Mouse (Mus musculus) stomach, embryonic 14.5 days (tissue): ENCODE measurements around the gene Epop. TPM values are rescaled to one million over a fixed set of nuclear protein-coding genes. Genes with fewer than 3 reads are reported as not detected.
"Not testable (repeated sequence)": the region's sequence is repeated elsewhere in the genome, so short reads cannot be mapped to it uniquely, and the experiment has no call there.

ENCODE experiments used
- ATAC-seq: fragments of 200-750 bp; cut with Nextera tagmentation; 2 replicates; pipeline ENCODE4 v1.8.0; 2017; ENCODE audit warnings: low read depth, moderate TSS enrichment; ENCODE audit not compliant: insufficient number of reproducible peaks, insufficient read depth, low FRiP score
- H3K27ac ChIP-seq: fragments of 300-500 bp; sonication (generic); 2 replicates; pipeline ENCODE4 v1.5.1; 2014; ENCODE audit warnings: mild to moderate bottlenecking, low read length, moderate library complexity, mixed read lengths
- H3K27me3 ChIP-seq: fragments of 300-500 bp; sonication (generic); 2 replicates; pipeline ENCODE4 v1.6.1; 2014; ENCODE audit warnings: low read length, control low read depth, mixed read lengths; ENCODE audit not compliant: control insufficient read depth, insufficient read depth
- H3K36me3 ChIP-seq: fragments of 300-500 bp; sonication (generic); 2 replicates; pipeline ENCODE4 v1.6.1; 2014; ENCODE audit warnings: mild to moderate bottlenecking, control low read depth, low read length, moderate library complexity, mixed read lengths; ENCODE audit not compliant: control insufficient read depth, insufficient read depth
- H3K4me1 ChIP-seq: fragments of 300-500 bp; sonication (generic); 2 replicates; pipeline ENCODE4 v1.6.1; 2014; ENCODE audit warnings: low read length, control low read depth, mixed read lengths; ENCODE audit not compliant: control insufficient read depth, insufficient read depth
- H3K4me2 ChIP-seq: fragments of 300-500 bp; sonication (generic); replicated peaks from 2 replicates; pipeline ENCODE4 v1.6.1; 2014; ENCODE audit warnings: low read depth, low read length, control low read depth
- H3K4me3 ChIP-seq: fragments of 300-500 bp; sonication (generic); 2 replicates; pipeline ENCODE4 v1.5.1; 2014; ENCODE audit warnings: low read depth, low read length, control low read depth
- H3K9ac ChIP-seq: fragments of 300-500 bp; sonication (generic); replicated peaks from 2 replicates; pipeline ENCODE4 v1.6.1; 2014; ENCODE audit warnings: low read depth, mild to moderate bottlenecking, control low read depth, low read length, moderate library complexity, mixed read lengths
- H3K9me3 ChIP-seq: fragments of 300-500 bp; sonication (generic); 2 replicates; pipeline ENCODE4 v1.6.1; 2016; ENCODE audit warnings: low read depth, low read length, control low read depth; ENCODE audit not compliant: control insufficient read depth
- WGBS: fragments of 180-500 bp; shearing (Covaris S2); extraction: QIAGEN DNeasy Blood & Tissue Kit; methylation state at CpG from one replicate; pipeline ENCODE4 v1.1.7; 2014; 5-methylcytosine and 5-hydroxymethylcytosine counted together
- polyA plus RNA-seq: library from polyadenylated mRNA; unstranded; fragments of >200 nt; fragmentation: Nextera tagmentation; extraction: Ambion mirVana; gene quantifications from 2 replicates; pipeline ENCODE4 v1.2.1, GENCODE M21; 2014

Epop gene
- polyA plus RNA-seq, 1 experiment from 2014 or later: 2.7 TPM

DNA sequence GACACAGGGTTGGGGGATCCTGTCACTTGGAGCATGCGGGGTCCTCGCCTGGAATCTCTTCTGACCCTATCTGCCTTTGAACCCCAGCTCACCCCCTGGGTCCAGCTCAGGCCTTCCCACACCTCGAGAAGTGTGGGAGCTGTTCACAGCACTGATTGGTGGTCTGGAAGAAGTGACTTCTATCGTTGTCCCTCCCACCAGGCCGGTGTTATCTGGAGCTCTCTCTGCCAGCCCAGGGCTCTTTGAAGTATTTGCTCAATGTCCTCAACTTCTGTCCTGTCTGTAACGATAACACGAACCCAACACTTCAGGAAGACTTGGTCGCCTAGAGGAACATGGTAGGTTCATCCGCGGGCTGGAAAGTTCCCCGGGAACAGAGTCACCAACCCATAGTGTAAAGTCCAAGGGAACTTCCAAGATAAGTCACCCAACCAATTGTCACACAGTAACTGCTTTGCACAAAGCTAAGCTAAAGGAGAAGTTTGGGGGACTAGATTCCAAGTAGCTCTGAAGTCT lies 29.3 kb upstream of the Epop start:
- H3K9me3 ChIP-seq: no peaks in the 10 kb centered on the region
- no peaks in the 10 kb centered on the region for H3K27me3 ChIP-seq
- no peak overlapping the region; the same call in 1 of the 2 replicates for H3K4me3 ChIP-seq
- no peaks in the 10 kb centered on the region for H3K36me3 ChIP-seq
- H3K4me1 ChIP-seq: peaks cover 30% of the 10 kb centered on the region; the same call in 1 of the 2 replicates
- 0 out of 2 replicates have a peak overlapping the region, but pooled peaks have one; percentile 86 for H3K9ac ChIP-seq
- no peak for ATAC-seq
- WGBS: 52% methylated on average over 11 of the region's 11 CpGs
- no peak overlapping the region for H3K27ac ChIP-seq
- H3K4me2 ChIP-seq: peak overlapping the region; percentile 89; the same call in 1 of the 2 replicates

DNA sequence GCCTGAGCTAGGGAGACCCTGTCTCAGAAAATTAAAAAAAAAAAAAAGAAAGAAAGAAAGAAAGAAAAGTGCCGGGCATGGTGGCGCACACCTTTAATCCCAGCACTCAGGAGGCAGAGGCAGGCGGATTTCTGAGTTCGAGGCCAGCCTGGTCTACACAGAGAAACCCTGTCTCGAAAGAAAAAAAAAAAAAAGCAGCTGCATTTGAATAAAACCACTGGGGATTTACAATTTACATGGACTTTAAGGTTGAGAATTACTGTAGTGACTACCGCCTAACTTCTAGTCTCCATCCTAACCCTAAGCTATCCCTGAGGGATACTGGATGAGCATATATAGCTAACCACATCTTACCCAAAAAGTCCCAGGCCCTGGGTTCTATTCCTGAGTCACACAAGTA lies 28.5 kb upstream of the Epop start:
- not testable (repeated sequence) for H3K27ac ChIP-seq, H3K9ac ChIP-seq, ATAC-seq, H3K27me3 ChIP-seq, H3K36me3 ChIP-seq, H3K4me2 ChIP-seq, H3K4me3 ChIP-seq, H3K9me3 ChIP-seq
- 90% methylated on average over 6 of the region's 6 CpGs for WGBS
- H3K4me1 ChIP-seq: peaks cover 30% of the 10 kb centered on the region; the same call in 1 of the 2 replicates

DNA sequence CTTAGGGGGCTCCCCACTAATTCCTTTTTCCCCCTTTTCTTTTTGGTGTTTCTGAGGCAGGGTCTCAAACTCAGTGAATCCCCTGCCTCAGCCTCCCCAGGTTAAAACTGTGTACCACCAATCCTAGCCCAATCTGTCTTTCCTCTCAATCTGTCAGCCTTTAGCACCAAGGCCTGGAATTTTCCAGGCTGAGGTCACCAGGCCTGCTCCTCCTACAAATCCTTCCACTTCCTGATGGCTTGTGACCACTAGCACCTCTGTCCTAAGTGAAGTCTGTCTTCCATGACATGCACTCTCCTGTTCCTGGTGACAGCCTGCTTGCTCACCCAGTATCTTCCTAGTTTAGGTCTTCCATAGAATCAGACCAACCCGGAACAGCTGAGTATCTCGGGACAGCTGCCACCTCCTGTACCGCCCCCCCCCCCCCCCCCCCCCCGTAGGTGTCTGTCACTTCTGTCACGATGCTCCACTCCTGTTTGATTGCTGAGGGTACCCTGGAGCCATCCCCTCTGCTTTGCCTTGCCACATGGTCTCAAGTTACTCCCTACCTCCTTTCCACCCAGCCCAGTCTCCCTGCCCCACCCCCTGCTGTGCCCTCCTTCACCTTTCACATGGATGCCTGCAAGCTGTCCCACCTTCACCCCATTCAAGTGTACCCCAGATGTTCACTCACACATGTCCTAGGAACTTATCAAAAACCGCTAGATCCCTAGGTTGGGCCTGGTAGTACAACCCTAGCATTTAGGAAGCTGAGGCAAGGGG lies 27.9 kb upstream of the Epop start:
- H3K27me3 ChIP-seq: no peaks in the 10 kb centered on the region
- H3K4me3 ChIP-seq: no peak overlapping the region
- H3K9me3 ChIP-seq: no peaks in the 10 kb centered on the region
- H3K9ac ChIP-seq: no peak overlapping the region
- H3K27ac ChIP-seq: no peak overlapping the region
- H3K4me2 ChIP-seq: no peak overlapping the region
- WGBS: 35% methylated on average over 5 of the region's 6 CpGs
- H3K36me3 ChIP-seq: no peaks in the 10 kb centered on the region
- H3K4me1 ChIP-seq: peaks cover 30% of the 10 kb centered on the region; the same call in 1 of the 2 replicates
- no peak for ATAC-seq

DNA sequence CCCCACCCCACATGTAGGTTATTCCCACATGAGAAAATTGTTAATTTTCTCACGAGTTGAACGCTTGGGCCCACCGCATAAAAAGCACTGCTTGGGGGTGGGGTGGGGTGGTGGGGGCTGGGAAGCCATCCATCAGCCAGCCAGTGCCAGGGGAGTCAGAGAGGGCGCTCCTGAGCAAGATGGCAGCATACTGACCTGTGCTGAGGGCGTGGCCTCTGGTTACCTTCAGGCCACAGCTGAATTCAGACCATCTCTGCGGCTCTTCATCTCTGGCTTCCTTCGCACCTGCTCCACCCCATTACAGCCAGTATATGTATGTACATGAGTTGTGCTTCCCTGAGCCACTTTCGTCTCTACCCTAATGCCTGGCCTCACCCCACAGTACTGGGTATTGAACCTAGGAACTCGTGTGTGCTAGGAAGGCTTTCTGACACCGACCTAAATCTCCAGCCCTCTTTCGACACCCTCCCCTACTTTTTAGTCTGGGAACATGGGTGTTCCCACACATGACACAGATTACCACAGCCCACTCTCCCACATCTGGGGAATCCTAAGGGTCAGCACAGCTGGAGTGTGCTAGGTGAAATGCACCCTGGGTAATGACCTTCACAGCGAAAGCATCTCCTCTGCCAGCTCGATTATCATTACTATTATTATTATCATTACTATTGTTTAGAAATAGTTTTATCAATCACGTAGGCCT lies 26.9 kb upstream of the Epop start:
- Histone ChIP-seq H3K9me3 (no peaks in the 10 kb centered on the region), H3K4me2 (no peak overlapping the region), H3K27ac (no peak overlapping the region), H3K4me1 (peaks cover 20% of the 10 kb centered on the region; the same call in 1 of the 2 replicates), H3K9ac (no peak overlapping the region), H3K27me3 (no peaks in the 10 kb centered on the region), H3K4me3 (no peak overlapping the region), H3K36me3 (no peaks in the 10 kb centered on the region)
- 76% methylated on average over 14 of the region's 14 CpGs for WGBS
- ATAC-seq: no peak

DNA sequence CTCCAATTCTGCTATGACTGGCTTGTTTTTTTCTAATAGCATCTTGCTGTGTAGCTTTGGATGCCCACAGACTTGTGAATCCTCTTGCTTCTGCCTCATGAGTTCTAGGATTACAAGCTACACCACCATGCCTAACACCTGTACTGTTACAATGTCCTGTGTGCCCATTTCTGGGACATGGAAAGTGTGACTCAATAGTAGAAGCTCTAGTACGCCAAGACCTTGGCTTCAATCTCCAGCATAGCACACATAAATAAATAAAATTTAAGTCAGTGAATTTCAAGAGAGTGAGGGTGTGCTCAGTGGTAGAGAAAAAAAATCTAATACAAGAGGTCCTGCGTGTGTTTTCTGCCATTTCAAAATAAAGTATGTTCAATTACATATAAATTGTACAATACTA lies 24.7 kb upstream of the Epop start:
- no peaks in the 10 kb centered on the region for H3K36me3 ChIP-seq
- H3K27ac ChIP-seq: no peak overlapping the region
- no peaks in the 10 kb centered on the region for H3K9me3 ChIP-seq
- H3K4me3 ChIP-seq: no peak overlapping the region
- no peak overlapping the region for H3K9ac ChIP-seq
- ATAC-seq: no peak
- no peaks in the 10 kb centered on the region for H3K27me3 ChIP-seq
- no peak overlapping the region for H3K4me2 ChIP-seq
- H3K4me1 ChIP-seq: 0 out of 2 replicates have a peak, but pooled peaks cover 6% of the 10 kb centered on the region
- 90% methylated on average over 2 of the region's 2 CpGs for WGBS

DNA sequence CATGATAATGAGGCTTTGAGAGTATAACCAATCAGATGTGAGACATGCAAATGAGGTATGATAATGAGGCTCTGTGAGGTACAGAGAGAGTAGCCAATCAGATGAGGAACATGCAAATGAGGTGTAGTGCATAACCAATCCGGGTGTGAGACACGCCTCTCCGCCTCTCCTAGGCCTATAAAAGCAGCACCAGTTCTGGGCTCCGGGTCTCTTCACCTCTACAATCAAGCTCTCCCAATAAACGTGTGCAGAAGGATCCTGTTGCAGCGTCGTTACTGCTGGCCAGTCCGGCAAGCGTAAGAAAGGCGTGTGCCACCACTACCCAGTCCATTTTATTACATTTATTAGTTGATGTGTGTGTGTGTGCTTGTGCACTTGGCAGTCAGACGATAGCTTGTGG lies 23.9 kb upstream of the Epop start:
- WGBS: 93% methylated on average over 11 of the region's 11 CpGs

DNA sequence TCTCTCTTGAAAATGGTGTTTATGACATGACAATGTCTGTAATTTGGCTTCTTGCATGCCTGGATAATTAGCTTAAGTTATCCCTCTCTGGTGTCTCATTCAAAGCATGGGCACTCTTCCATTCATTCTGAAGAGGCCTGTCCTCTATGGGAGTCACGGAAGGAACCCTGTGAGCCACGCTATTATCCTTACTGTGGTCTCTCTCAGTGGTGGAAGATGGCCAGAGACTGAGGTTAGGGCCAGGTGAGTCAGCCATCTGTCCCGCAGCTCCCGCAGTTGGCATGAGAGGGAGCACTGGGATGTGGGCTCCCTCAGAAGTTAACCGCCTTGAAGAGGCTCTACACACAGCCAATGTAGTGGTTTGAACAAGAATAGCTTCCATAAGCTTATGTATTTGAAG lies 20.8 kb upstream of the Epop start:
- Histone ChIP-seq H3K4me2 (no peak overlapping the region), H3K4me3 (no peak overlapping the region), H3K27me3 (no peaks in the 10 kb centered on the region), H3K36me3 (no peaks in the 10 kb centered on the region), H3K9ac (no peak overlapping the region), H3K4me1 (no peaks in the 10 kb centered on the region), H3K9me3 (no peaks in the 10 kb centered on the region), H3K27ac (no peak overlapping the region)
- whole genome bisulfite sequencing: 60% methylated on average over 5 of the region's 5 CpGs
- no peak for ATAC-seq

More for the DNA sequence above, 23.9 kb upstream of the Epop start:
- not testable (repeated sequence) for H3K4me2 ChIP-seq, H3K4me3 ChIP-seq, H3K4me1 ChIP-seq, H3K9ac ChIP-seq, H3K36me3 ChIP-seq, H3K27me3 ChIP-seq, H3K9me3 ChIP-seq, H3K27ac ChIP-seq, ATAC-seq

DNA sequence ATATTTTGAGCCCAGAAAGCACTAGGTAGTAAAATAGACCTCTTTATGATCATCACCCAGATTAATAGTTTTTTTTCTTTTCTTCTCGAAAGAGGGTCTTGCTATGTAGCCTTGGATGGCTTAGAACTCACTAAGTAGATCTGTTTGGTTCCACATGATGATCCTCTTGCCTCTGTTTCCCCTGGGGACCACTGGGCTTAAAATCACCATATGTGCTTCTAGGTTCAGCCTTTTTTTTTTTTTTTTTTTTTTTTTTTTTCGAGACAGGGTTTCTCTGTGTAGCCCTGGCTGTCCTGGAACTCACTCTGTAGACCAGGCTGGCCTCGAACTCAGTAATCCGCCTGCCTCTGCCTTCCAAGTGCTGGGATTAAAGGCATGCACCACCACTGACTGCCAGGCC lies 19.0 kb upstream of the Epop start:
- H3K27me3 ChIP-seq, H3K27ac ChIP-seq, H3K4me3 ChIP-seq, H3K9ac ChIP-seq, H3K4me1 ChIP-seq, H3K36me3 ChIP-seq, H3K9me3 ChIP-seq, H3K4me2 ChIP-seq, ATAC-seq: not testable (repeated sequence)
- 88% methylated on average over 3 of the region's 4 CpGs for WGBS
